Mouse (Mus musculus) spleen, postnatal 14 days (tissue): Measurements from ENCODE around the gene Syt1.

Experiments
- DNase-seq, 2 experiments: peaks; one replicate each; pipeline ENCODE4 v3.0.0; 2021 to 2022; ENCODE audit warnings: low spot score in 2 of 2

The Syt1 gene

DNA sequence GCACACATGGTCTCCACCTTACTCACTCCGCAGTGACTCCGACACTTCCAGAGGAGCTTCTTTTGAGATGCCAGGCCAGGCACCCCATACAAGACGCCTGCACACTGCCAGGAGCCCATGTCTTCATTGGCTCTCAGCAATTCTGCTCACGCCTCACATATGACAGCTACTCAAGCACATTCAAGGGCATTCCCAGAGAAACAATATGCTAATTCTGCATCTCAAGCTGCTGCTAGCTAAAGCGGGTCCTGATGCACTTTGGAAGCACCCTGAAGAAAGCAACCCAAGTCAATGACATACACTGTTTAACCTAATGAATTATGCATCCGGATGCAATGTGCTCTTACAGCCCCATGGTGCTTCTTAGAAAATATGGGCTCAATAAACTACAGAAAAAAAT is 247.1 kb downstream of the Syt1 start:
- no peak for DNase-seq

DNA sequence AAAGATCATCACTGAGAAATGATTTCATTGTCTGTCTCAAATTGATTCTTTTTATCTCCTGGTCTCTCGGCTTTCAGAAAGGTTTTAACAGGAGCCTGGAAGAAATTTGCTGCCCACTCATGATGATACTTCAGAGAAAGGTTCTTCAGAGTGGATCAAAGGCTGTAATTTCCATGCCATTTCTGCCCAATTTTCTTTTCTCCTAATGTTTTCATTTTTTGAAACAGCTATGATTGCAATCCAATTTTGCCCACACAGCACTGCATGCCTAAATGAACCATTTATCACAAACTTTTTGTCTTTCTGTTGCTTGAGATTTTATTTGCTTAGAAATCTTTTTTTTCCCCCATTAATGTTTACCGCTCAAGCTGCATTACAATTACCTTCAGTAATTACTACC is 257.5 kb downstream of the Syt1 start:
- no peak for DNase-seq

DNA sequence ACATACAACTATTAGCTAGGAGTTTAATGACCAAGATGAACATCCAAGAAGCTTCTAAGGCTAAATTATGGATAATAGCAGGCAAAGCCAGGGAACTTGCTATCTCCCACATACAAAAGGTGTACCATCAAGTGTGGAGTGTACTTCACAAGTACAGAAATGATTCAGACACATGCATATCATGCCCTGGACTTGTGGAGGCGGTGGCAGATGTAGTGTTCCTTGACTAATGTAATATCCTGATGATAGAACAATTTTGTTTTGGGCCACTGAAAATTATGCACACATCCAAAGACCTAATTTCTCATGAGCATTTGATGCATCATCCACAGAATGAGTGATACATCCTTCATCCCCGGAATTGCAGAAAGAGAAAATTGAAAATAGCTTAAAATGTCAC is 267.0 kb downstream of the Syt1 start:
- no peak for DNase-seq

DNA sequence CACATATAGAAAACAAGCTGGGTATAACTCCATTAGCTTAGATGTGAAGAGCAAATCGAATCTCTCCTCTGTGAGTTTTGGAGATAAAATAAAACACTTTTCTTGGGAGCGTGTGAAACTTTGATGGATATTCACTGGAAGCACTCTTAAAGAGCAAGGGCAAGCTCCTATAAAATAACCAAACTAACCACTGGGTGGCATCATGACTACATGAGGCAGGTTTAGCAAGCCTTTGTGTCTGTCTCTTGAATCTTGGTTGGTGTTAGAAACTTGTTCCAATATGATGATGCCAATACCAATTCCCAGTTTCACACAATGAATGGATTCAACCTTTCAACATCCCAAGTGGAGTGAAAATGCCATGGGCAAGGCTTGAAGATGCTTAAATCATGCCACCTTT is 276.8 kb downstream of the Syt1 start:
- DNase-seq, result no peak

DNA sequence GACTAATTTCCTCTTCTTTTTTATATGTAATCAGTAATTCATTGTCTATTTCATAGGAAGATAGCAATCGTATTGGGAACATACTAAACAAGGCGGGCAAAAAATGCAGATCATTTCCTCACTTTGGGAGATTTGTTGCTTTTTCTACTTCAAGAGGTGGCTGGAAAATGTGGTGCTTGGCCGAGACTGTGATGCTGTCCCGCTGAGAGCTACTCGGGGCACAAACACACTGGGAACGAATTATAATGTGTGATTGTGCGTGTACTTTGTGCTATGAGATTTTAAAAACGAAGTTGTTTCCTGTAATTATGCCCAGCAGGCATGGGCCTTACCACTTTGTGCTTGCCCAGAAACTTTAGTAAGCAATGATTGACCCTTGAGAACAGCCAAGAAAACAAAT is 281.8 kb downstream of the Syt1 start:
- no peak for DNase-seq

DNA sequence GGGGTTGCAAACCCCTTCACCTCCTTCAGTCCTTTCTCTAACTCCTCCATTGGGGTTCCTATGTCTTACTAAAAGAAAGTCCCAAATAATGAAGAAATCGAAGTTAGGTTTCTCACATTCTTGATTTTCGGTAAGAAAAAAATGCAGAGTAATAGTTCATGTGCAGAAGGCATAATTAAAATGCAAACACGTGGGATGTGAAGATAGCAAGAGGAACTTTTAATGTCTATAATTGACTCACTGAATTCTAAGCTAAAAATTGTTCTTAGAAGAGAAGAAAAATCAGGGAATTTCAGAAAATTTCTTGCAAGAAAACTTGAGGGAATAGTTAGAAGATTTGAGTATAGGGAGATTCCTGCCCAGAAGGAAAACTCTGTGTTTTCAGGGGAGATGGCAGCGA is 284.4 kb downstream of the Syt1 start:
- DNase-seq, result no peak

DNA sequence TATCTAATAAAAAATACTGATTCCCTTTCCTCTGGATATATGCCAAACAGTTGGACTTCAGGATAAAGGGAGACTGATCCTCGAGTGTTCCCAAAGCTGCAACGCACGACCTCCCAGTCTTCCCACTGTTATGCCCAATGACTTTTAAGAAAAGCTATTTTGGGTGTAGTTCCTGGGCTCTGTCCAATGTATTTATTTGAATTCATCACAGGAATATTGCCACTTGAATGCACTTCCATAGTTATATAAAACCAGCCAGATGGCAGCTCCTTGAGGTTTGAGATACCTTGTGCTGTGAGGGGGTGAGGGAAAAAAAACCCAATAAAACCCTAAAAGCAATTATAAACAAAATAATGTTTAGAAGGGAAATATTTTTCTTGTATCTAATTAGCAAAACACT is 285.9 kb downstream of the Syt1 start:
- no peak for DNase-seq

DNA sequence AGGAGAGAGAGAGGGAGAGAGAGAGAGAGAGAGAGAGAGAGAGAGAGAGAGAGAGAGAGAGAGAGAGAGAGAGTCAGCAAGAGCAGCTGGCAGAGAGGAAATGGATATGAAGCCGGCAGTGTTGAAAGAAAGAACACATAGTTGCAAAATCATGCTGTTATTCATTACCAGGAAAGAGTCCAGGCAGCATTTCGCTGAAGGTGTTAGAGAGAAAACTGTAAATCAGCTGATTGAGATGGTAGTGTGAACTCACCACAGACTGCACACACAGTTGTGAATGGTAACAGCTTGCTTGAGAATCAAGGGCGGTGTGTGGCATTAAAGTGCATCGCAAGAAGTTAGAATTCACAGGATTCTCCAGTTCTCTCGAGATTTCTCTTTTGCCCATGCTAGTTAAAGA is 300.3 kb downstream of the Syt1 start:
- DNase-seq, result no peak

DNA sequence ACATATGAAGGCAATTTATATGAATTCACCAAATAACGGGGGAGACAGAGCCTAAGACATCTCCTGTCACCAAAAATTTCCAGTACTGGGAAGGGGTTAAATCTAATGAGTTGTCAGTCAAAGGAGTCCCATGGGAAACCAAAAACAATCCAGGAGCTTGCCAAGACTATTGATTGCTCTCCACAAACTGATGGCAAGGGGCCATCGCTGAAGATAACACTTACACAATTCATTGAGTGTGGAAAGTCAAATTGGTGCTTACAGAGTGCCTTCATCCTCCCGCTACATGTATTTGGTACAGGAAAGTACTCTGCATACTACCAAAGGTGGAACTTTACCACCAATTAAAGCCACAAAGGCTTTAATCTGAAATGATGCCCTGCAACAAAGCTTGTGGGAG is 305.1 kb downstream of the Syt1 start:
- DNase-seq, result no peak

DNA sequence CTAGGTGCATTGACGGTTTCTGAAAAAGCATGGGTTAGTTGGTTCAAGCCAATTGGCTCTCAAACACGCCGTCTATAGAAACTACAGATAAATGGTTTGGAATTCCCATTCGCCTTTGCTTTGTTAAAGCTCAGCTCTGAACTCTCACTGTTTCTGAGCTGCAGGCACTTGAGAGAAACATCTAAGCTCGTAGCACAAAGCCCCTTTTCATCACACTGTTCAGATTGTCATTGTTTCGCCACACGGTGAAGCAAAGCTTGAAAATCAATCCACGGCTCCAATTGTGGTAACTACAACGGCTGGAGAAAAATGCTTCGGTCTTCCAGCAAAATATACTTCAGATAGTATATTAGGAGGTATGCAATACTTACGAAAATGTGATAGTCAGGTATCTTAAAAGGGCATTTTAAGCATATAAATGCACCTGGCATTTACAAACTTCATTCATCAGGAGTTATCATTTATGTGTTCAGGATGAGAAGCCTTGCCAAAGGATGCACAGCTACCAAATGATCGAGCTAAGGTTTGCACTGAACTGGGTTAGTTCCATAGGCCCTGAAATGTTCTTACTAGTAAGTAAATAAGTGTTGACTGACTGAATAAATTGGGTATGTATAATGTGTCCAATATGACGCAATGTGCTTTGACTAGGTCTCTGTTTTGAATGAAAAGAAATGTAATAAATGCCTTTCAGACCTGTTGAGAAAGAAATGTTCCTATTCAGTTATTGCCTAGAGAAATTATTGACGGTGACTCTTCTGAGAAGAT is 309.2 kb downstream of the Syt1 start:
- no peak for DNase-seq

DNA sequence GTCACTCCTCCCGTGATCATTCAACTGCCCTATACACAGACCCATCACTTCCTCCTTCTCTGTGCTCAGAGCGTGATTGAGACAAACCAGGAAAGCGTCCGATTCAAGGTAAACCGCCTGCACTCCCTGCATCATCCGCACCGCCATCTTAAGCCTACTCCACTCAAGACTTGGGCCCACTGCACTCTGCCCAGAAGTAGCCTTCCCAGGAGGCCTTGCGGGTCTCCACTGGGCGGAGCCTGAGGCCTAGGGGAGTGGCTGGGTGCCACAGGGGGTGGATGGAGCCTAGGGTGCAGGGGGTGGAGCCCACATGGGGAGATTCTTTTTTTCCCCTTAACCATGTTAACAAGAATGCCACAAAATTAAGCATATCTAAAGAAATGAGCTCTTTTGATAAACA is 310.8 kb downstream of the Syt1 start, which contains the start of gene Gm5136:
Gene Gm5136 (minus strand): TSS at position 215 of the 400 bp plus-strand sequence.
- DNase-seq, result no peak

DNA sequence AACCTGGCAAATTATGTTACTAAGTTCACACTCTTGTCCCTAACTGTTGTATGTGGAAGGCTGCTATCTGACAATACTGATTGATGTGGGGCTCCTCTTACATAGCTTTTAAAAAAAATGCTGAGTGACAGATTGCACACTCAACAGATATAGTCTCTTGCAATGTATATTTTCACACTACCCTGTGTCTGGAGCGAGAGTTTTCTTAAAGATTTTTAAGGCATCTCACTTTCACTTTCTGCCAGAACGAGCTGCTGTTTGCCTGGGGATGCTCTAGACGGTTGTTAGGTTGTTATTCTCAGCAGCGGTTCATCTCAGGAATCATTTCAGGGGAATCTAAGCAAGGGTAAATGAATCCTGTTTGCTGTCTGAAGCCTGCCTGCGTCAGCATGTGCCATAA is 313.7 kb downstream of the Syt1 start:
- DNase-seq, result no peak

DNA sequence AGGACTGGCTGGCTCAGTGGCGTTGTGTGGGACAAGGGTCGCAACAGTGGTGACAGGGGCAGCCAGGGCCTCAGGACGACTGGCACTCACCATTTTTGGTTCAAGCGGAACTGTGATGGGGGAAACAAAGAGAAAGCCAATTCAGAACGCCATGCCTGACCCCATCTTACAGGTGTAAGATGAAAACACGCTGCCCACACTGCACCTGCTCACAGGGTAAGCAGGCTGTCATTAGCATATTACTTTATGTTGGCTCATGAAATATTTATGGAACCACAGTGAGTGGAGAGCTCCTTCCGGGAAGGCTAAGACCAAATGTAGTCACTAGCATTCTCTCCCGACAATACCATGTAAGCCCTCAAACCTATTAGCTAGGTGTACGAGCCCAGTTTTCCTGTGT is 319.8 kb downstream of the Syt1 start:
- no peak for DNase-seq

DNA sequence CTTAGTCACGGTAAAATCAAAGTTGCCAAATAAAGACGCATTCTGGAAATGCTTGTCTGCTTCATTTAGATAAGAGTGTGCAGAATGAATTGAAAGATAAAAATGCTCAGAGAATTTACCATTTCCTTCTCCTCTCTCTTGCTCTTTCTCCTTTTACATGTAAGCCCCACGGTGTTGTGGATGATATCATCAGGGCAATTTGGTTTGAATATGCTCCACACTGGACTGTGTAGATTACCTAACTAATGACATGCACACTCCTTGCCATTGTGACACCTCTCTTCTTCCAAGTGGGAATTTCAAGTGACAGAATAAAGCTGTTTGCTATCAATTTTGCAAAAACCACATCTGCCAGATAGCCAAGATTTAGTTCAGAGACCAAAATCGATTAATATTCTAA is 324.1 kb downstream of the Syt1 start:
- DNase-seq, result no peak

DNA sequence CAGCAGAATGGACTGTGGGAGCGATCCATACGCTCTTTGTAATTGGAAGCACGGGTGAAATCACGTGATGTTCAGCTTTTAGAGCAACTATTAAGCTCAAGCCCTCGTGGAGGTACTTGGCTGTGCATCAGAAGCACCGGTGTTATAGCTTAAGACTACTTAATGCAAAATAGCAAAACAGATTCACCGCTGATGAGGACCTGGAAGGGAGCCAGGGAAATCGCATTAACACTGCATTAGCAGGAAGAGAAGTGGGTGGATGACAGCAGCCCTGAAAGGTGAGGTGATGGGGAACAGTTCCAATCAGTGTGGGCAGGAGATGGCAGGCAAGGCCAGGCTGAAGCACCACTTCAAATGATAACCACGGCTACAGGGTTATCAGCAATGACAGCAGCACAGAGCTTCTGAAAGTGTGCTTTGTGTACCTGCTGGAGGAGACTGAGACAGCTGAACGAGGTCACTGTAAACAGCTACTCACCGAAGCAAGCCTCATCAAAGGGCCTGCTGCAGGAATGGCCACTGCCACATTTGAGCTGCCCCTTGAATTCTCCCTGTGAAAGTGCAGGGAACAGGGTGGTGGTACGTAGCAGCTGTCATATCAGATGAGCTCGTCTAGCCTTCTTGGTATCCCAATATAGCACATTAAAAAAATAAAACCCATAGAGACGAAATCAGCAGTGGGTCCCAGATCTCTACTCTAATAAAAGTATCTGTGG is 330.9 kb downstream of the Syt1 start:
- no peak for DNase-seq

DNA sequence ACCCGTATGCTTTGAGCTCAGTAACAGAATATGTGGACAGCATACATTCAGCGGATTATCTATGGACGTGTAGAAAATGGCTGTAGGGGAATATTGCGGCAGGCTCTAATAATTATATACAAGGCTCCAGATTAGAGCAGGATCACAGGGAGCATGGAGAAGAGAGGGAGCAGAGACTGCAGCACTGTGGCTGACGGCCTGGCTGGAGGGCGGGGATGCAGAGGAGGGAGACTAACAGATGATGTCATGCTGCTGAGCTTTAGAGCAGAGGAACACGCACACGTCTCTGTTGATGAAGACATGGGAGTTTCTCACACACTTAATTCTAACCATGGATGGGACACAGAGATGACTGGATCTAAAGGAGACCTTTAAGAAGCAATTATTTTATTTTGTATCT is 333.7 kb downstream of the Syt1 start:
- no peak for DNase-seq

DNA sequence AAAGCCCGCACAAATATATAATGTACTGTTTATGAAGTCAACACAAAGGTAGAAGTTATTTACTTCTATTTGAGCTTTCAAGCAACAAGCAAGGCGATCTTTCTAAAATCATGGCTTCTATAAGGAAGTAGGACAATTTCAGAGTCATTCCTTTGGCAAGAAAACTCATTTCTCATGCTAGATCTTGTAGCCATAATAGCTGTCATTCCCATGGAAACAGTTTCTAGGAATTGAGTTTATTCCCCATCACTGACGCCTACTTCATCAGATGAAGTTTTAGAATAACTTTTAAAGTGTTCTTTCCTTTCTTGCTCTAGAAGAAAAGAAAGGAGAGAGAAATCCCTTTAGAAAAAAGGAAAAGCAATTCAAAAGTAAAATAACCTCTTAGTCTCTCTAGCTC is 341.8 kb downstream of the Syt1 start:
- no peak for DNase-seq

DNA sequence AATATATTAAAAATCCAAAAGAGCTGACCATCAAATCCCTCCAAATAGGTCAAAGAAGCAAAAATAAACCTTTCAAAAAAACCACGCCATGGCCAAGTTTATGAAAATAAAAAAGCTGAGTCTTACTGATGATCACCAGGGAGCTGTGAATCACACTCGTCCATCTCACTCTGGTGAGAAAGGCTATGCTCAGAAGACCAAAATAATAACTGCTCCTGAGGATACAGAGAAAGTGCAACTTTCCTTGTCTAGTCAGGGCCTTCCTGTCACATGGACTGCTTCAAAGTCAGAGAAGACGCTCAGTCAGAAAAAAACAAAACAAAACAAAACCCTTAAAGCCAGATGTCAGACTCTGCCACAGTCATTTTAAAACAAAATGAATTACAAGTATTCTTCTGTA is 350.5 kb downstream of the Syt1 start:
- DNase-seq, result no peak

DNA sequence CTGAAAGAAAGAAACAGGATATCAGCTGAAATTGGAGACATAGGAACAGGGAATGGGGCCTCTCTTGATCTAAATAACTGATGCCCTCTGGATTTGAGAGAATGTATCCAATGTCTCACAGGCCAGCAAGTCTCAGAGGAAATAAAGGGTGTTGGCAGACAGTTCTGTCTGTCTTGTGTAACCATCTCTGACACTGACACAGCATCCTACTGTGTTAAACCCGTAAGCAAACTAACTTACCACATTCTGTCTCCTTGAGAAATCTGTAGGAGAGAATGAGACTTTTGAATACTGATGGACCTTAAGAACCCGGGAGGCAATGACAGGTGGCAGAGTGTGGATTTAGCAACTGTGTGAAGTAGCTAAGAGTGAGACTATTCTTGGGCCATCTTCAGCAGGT is 352.5 kb downstream of the Syt1 start:
- DNase-seq, result no peak

DNA sequence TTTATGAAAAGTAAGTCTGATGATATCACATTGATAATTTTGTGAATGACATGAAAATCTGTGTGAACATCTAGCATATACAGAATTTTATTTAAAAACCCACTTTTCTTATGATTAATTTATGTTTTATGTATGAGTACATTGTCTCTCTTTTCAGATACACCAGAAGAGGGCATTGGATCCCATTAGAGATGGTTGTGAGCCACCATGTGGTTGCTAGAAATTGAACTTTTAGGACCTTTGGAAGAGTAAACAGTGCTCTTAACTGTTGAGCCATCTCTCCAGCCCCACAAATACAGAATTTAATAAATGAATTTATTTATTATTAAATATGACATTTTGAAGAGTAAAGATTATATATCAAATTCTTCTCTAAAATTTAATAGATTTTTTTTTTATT is 353.1 kb downstream of the Syt1 start:
- DNase-seq, result no peak

DNA sequence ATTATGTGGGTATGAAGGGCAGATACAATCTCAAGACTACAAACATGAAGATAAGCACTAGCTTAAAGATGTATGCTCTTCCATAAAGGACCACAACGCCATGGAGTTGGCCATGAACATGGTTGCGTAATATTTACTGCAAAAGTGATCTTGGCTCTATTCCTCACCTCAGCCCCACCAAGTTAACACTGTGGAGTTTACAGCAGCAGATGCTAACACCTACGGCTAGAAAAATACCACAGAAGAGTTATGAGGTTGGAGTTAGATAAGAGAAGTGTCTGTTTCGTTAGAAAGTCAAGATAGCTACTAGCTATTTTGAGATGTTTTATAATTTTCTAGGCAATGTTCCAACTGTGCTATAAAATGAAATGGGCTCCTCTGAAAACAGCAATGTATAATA is 353.9 kb downstream of the Syt1 start:
- no peak for DNase-seq

DNA sequence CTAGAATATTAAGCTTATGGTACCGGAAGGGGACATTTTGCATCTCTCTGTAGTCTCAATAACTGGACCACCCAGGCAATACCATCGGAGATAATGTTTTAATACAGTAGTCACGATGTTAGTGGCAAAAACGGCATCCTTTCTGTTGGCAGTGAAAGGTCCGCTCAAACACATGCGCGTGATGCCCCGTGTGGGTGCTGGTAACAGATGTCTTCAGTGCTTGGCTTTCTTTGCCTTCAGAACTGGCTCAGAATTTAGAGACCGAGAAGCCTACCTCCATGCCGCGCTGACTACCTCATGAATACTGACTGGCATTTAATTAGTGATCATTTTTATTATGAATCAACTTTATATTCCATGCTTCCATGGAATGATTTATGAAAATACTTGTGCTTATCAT is 355.7 kb downstream of the Syt1 start:
- no peak for DNase-seq

DNA sequence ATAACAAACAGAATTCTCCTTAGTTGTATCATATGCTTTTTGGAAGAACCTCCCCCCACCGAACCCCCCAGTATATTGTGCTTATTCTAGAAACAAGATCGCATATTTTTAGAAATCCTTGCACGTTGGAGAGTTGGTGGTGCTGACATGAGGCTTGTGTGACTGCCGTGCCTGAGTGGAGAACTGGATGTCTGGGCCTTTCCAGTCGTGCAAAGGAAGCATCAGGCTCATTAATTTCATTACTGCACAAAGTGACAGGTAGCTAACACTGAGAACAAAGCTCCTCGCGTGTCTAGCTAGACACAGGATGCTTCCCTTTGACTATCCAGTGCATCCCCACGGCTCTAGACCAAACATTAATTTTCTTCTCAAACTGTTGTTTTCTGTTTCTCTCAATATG is 358.0 kb downstream of the Syt1 start:
- no peak for DNase-seq

DNA sequence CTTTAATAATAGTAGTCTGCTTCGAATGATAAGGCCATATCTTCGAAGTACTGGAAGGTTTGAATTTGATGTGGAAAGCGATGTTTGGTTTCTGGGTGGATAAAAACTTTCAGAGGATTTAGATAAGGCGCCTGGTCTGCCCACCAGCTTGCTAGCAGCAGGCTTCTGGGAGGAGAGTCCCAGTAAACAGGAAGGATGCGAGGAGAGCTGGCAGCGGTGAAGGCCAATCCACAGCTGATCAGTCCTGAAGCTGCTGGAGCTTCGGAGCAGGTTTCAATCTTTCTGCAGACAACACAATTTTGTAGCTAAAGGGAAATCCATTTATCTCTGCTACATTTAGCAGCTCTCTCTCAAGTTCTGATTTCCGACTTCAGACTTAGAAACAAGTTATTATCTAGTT is 358.7 kb downstream of the Syt1 start:
- DNase-seq, result no peak
